Mouse (Mus musculus): Measurements from ENCODE around the gene Asxl2.

DNA sequence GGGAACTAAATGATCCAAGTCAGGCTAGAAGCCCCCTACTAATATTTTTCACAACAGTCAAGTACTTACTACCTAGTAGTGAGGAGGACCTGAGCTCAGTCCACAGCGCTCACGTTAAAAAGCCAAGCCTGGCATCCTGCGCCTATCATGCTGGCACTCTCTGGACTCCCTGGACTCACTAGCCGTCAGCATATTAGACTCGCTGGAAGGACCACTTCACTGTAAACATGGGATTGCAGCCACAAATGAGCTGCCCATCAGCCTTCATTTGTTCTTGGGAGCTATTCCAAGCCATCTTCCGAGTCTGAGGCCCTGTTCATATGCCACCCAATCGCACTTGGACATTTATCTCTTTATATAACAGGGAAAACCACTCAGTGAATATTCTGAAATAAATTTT is 114.2 kb downstream of the Asxl2 start:
- TF ChIP-seq ZC3H11A (IDR thresholded peaks at IDR 0.05; ENCODE audit: borderline replicate concordance, low read depth, low read length) (no peak), ZNF384 (IDR thresholded peaks at IDR 0.05; ENCODE audit: low read depth, low read length) (no peak), MAFK (IDR thresholded peaks at IDR 0.05; ENCODE audit: insufficient read depth, low read depth, low read length) (no peak), CHD2 (IDR thresholded peaks at IDR 0.05; ENCODE audit: low read depth, low read length) (no peak), HCFC1 (IDR thresholded peaks at IDR 0.05; ENCODE audit: borderline replicate concordance, insufficient read depth, low read length) (no peak)
